In genomic region chr6:12748787-12749530, GRCm38 (mm10) we compare ENCODE assay signal across 8 mouse cellular contexts. TPM values are rescaled to one million over a fixed set of nuclear protein-coding genes. Genes with fewer than 3 reads are reported as not detected.
DNase-seq lines count a peak whose midpoint lies in the region; ATAC-seq and TF ChIP-seq lines count a peak whose summit lies in the region.

Gene Thsd7a (minus strand): TSS chr6:12749410.

- ATAC-seq in lung, embryonic 16.5 days (ENCODE audit: low read depth), result peak; percentile 89

- H3K4me2 ChIP-seq in lung, embryonic 16.5 days (ENCODE audit: low read depth, low read length), result peak within 1 kb of the TSS; percentile 94

- no peaks in the 10 kb centered on the region for H3K9me3 ChIP-seq in hindbrain, embryonic 10.5 days
- no peaks in the 10 kb centered on the region for H3K9me3 ChIP-seq in lung, embryonic 16.5 days (ENCODE audit: control insufficient read depth, low read length)

- H3K9ac ChIP-seq in lung, embryonic 16.5 days (ENCODE audit: low read length), result peak within 1 kb of the TSS; percentile 66

- H3K27me3 ChIP-seq in hindbrain, embryonic 10.5 days (ENCODE audit: insufficient read depth, poor library complexity, severe bottlenecking), result no peaks in the 10 kb centered on the region
- H3K27me3 ChIP-seq in lung, embryonic 16.5 days (ENCODE audit: control insufficient read depth, insufficient read depth, low read depth, low read length), result peaks cover 6% of the 10 kb centered on the region; the same call in 1 of the 2 replicates
- H3K27me3 ChIP-seq in thymus, adult 2 months (ENCODE audit: control insufficient read depth, insufficient read depth, low read length), result no peaks in the 10 kb centered on the region; the same call in 1 of the 2 replicates

- DNase-seq in R1 (ENCODE audit: low read depth, low spot score), result peak; percentile 59
- peak; percentile 75 to 79 for DNase-seq in cerebellum, postnatal 10 days
- DNase-seq in frontal cortex, postnatal 14 days (ENCODE audit: low spot score in 2 of 2), result peak; percentile 26 to 43
- peak; percentile 82 for DNase-seq in hindbrain, embryonic 10.5 days (ENCODE audit: low spot score)
- DNase-seq in layer of hippocampus, postnatal 10 days (ENCODE audit: low spot score in 2 of 2), result peak; percentile 57 to 75
- DNase-seq in right cerebral cortex, adult 18-20 months, result peak; percentile 65
- no peak for DNase-seq in thymus, adult 2 months

- H3K27ac ChIP-seq in hindbrain, embryonic 10.5 days, result peak within 1 kb of the TSS; percentile 97
- peak within 1 kb of the TSS; percentile 31; the same call in 1 of the 2 replicates for H3K27ac ChIP-seq in lung, embryonic 16.5 days (ENCODE audit: low read length)
- H3K27ac ChIP-seq in thymus, adult 2 months (ENCODE audit: control insufficient read depth, insufficient read depth, low read length), result no peak within 1 kb of the TSS

- H3K4me1 ChIP-seq in hindbrain, embryonic 10.5 days (replicated peaks), result peaks cover 19% of the 10 kb centered on the region
- H3K4me1 ChIP-seq in lung, embryonic 16.5 days (replicated peaks; ENCODE audit: control insufficient read depth, insufficient read depth, low read length), result 0 out of 2 replicates have a peak, but pooled peaks cover 5% of the 10 kb centered on the region
- no peaks in the 10 kb centered on the region for H3K4me1 ChIP-seq in thymus, adult 2 months (replicated peaks; ENCODE audit: control insufficient read depth, insufficient read depth, low read length)

- no peak for TF ChIP-seq POLR2A in thymus, adult 2 months (IDR thresholded peaks at IDR 0.05; ENCODE audit: control insufficient read depth, extremely low read depth, insufficient read depth, low read length, poor library complexity)

- TF ChIP-seq CTCF in thymus, adult 2 months (IDR thresholded peaks at IDR 0.05; ENCODE audit: borderline replicate concordance, control insufficient read depth, extremely low read depth, insufficient read depth, low read length, poor library complexity), result no peak

- WGBS in hindbrain, embryonic 10.5 days, result under 1% methylated on average over 56 of the region's 56 CpGs
- under 1% methylated on average over 54 of the region's 56 CpGs for WGBS in lung, embryonic 16.5 days
- 3% methylated on average over 56 of the region's 56 CpGs for WGBS in thymus, adult 2 months

- H3K36me3 ChIP-seq in hindbrain, embryonic 10.5 days, result no peaks in the 10 kb centered on the region
- H3K36me3 ChIP-seq in lung, embryonic 16.5 days (ENCODE audit: control insufficient read depth, insufficient read depth, low read length), result no peaks in the 10 kb centered on the region
- H3K36me3 ChIP-seq in thymus, adult 2 months (ENCODE audit: control insufficient read depth, insufficient read depth, low read length), result no peaks in the 10 kb centered on the region

- H3K4me3 ChIP-seq in hindbrain, embryonic 10.5 days, result peak within 1 kb of the TSS; percentile 77
- H3K4me3 ChIP-seq in lung, embryonic 16.5 days (ENCODE audit: low read length), result peak within 1 kb of the TSS; percentile 64
- no peak within 1 kb of the TSS for H3K4me3 ChIP-seq in thymus, adult 2 months (ENCODE audit: control insufficient read depth, insufficient read depth, low read length)

RNA-seq across cellular contexts. Expression of gene Thsd7a, which starts in this region (rescaled TPM):
- polyA plus RNA-seq in hindbrain, embryonic 10.5 days (2016; fragmentation: Nextera tagmentation; extraction: Ambion mirVana), result 16.4 and 29.8 TPM in 2 replicates
- total RNA-seq in layer of hippocampus, postnatal 10 days (2021), result 10 to 100 TPM; 36.3 to 37.4 TPM
- polyA plus RNA-seq in lung, embryonic 16.5 days (2015; fragmentation: Nextera tagmentation; extraction: Ambion mirVana), result 1.2 and 1.5 TPM in 2 replicates
- 0.42 and 0.45 TPM in 2 replicates for polyA plus RNA-seq in thymus, adult 2 months (2012; rRNA removed)
